In the genomic region with DNA sequence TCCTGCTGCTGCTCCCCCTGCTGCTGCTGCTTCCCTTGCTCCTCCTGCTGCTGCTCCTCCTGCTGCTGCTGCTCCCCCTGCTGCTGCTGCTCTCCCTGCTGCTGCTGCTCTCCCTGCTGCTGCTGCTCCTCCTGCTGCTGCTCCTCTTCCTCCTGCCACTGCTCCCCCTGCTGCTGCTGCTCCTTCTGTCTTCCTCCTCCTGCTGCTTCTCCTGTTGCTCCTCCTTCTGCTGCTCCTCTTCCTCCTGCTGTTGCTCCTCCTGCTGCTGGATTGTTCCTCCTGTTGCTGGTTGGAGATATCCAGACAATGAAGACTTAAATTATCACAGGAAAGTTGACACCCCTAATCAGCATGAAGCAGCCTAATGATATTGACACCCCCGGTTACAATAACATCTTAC, we compare ENCODE assay signal across 22 mouse cellular contexts.
DNase-seq lines count a peak whose midpoint lies in the region; ATAC-seq and TF ChIP-seq lines count a peak whose summit lies in the region.
"Had no signal": no experiment of that assay in that cellular context is flagged by ENCODE, and none has a peak within 500 bp of the region (broad histone marks: within the 10 kb centered on the region; RNA-seq: fewer than 3 reads in every experiment).

No protein-coding gene starts in this region.

- 0 out of 2 replicates have a peak, but pooled peaks have one; percentile 21 for TF ChIP-seq CTCF in lung, postnatal 0 days (IDR thresholded peaks at IDR 0.05)

- no peak for DNase-seq in heart, postnatal 10 days
- DNase-seq in lung, postnatal 0 days (ENCODE audit: low spot score): no peak
- no peak for DNase-seq in lung, postnatal 4 days
- peak; percentile 35 for DNase-seq in liver
- DNase-seq in gastrocnemius, adult 18-20 months (ENCODE audit: low spot score): no peak
- no peak for DNase-seq in urinary bladder, postnatal 10 days (ENCODE audit: low spot score)
- DNase-seq: adrenal gland, postnatal 36 days; heart, adult 18-20 months; kidney, adult 8-10 months; kidney, postnatal 14 days; layer of hippocampus, postnatal 36 days; lung, adult 2 months; right cerebral cortex, postnatal 25 days; thymus, postnatal 36 days had no signal

- intact Hi-C loops in heart, postnatal 10 days (cut with DNase I): no loop called here

- H3K9ac ChIP-seq in heart, embryonic 11.5 days (ENCODE audit: low read depth, low read length): no peak overlapping the region
- H3K9ac ChIP-seq in lung, postnatal 0 days (replicated peaks; ENCODE audit: low read depth): no peak overlapping the region
- H3K9ac ChIP-seq: embryonic facial prominence, embryonic 15.5 days; limb, embryonic 13.5 days had no signal

- H3K27ac ChIP-seq in heart, embryonic 11.5 days (ENCODE audit: low read depth, low read length): 0 out of 2 replicates have a peak overlapping the region, but pooled peaks have one; percentile 12
- H3K27ac ChIP-seq in lung, postnatal 0 days (ENCODE audit: low read length): no peak overlapping the region
- H3K27ac ChIP-seq: embryonic facial prominence, embryonic 15.5 days; layer of hippocampus, adult 2 months; limb, embryonic 13.5 days had no signal

- H3K9me3 ChIP-seq in heart, embryonic 11.5 days (replicated peaks; ENCODE audit: control insufficient read depth, low read length): no peaks in the 10 kb centered on the region
- H3K9me3 ChIP-seq in lung, postnatal 0 days (ENCODE audit: low read length): no peaks in the 10 kb centered on the region
- H3K9me3 ChIP-seq: embryonic facial prominence, embryonic 15.5 days; limb, embryonic 13.5 days had no signal

- no peak overlapping the region for H3K4me2 ChIP-seq in heart, embryonic 11.5 days
- no peak overlapping the region for H3K4me2 ChIP-seq in lung, postnatal 0 days (replicated peaks; ENCODE audit: low read depth, low read length)
- H3K4me2 ChIP-seq: embryonic facial prominence, embryonic 15.5 days; limb, embryonic 13.5 days had no signal

- no peaks in the 10 kb centered on the region for H3K36me3 ChIP-seq in heart, embryonic 11.5 days (ENCODE audit: control insufficient read depth, insufficient read depth, low read length)
- H3K36me3 ChIP-seq in lung, postnatal 0 days (ENCODE audit: insufficient read depth, low read length): no peaks in the 10 kb centered on the region
- H3K36me3 ChIP-seq: embryonic facial prominence, embryonic 15.5 days; limb, embryonic 13.5 days had no signal

- H3K4me1 ChIP-seq in heart, embryonic 11.5 days (ENCODE audit: control insufficient read depth, insufficient read depth, low read length): peaks cover 10% of the 10 kb centered on the region
- H3K4me1 ChIP-seq in lung, postnatal 0 days (ENCODE audit: insufficient read depth, low read depth, low read length): no peaks in the 10 kb centered on the region
- H3K4me1 ChIP-seq: embryonic facial prominence, embryonic 15.5 days; limb, embryonic 13.5 days had no signal

- H3K27me3 ChIP-seq in heart, embryonic 11.5 days (ENCODE audit: control insufficient read depth, insufficient read depth, low read length): no peaks in the 10 kb centered on the region
- no peaks in the 10 kb centered on the region for H3K27me3 ChIP-seq in lung, postnatal 0 days (replicated peaks; ENCODE audit: insufficient read depth, low read length)
- H3K27me3 ChIP-seq: CH12.LX; embryonic facial prominence, embryonic 15.5 days had no signal

- 48% methylated on average over 1 of the region's 1 CpGs for WGBS in heart, embryonic 11.5 days (ENCODE audit: insufficient replicate concordance)
- WGBS in lung, postnatal 0 days: 70% methylated on average over 1 of the region's 1 CpGs

- no peak for TF ChIP-seq EP300 in lung, postnatal 0 days (IDR thresholded peaks at IDR 0.05)

- H3K4me3 ChIP-seq in heart, embryonic 11.5 days (ENCODE audit: low read depth, low read length): no peak overlapping the region
- no peak overlapping the region for H3K4me3 ChIP-seq in lung, postnatal 0 days (ENCODE audit: low read depth, low read length)
- H3K4me3 ChIP-seq: embryonic facial prominence, embryonic 15.5 days; layer of hippocampus, adult 2 months; limb, embryonic 13.5 days had no signal

- no peak for ATAC-seq in heart, embryonic 11.5 days (replicated peaks; ENCODE audit: insufficient number of reproducible peaks, low FRiP score, low TSS enrichment)
- ATAC-seq in lung, postnatal 0 days: no peak
- ATAC-seq in megakaryocyte-erythroid progenitor cell, adult 5-6 weeks (replicated peaks; ENCODE audit: low FRiP score, low TSS enrichment, poor library complexity, severe bottlenecking): peak; percentile 50
- ATAC-seq: hindbrain, embryonic 16.5 days; midbrain, embryonic 16.5 days had no signal
